Mouse (Mus musculus) liver, postnatal 0 days (tissue): ENCODE measurements around the gene Bcl11b.

Experiments used
- CTCF ChIP-seq: sonication (generic); IDR thresholded peaks from 2 replicates; pipeline ENCODE4 v1.5.1; 2016; ENCODE audit warnings: antibody characterized with exemption, low read depth
- EP300 ChIP-seq: IDR thresholded peaks from 2 replicates; pipeline ENCODE4 v1.6.1; 2016; ENCODE audit warnings: antibody characterized with exemption, low read depth, mild to moderate bottlenecking

GRCm38 (mm10) chr12:107908826-107909225 lies 94.6 kb downstream of the Bcl11b start:
- no peak for TF ChIP-seq CTCF
- TF ChIP-seq EP300: no peak
